Mouse (Mus musculus) heart, adult 11 months (tissue): ENCODE data around the gene Arrb1.

Experiments used
- DNase-seq: peaks from one replicate; pipeline ENCODE4 v3.0.0; 2022

The Arrb1 gene

GRCm38 (mm10) chr7:99538421-99538820 is 3.2 kb downstream of the Arrb1 start:
- DNase-seq = peak; percentile 90

GRCm38 (mm10) chr7:99539201-99539891 is 4.1 kb downstream of the Arrb1 start:
- DNase-seq = peak; percentile 99

- DNase-seq = peak; percentile 97
Observed at GRCm38 (mm10) chr7:99540016-99540415, 4.8 kb downstream of the Arrb1 start.

- DNase-seq = peak; percentile 94
Observed at GRCm38 (mm10) chr7:99541204-99541603, 5.9 kb downstream of the Arrb1 start.

- no peak for DNase-seq
Observed at GRCm38 (mm10) chr7:99544272-99544671, 9.0 kb downstream of the Arrb1 start.

GRCm38 (mm10) chr7:99545885-99546745 is 10.8 kb downstream of the Arrb1 start:
- DNase-seq = peak; percentile 99

- DNase-seq = peak; percentile 93
Observed at GRCm38 (mm10) chr7:99547584-99548487, 12.6 kb downstream of the Arrb1 start.

GRCm38 (mm10) chr7:99549668-99550067 is 14.4 kb downstream of the Arrb1 start:
- peak; percentile 94 for DNase-seq

- no peak for DNase-seq
Observed at GRCm38 (mm10) chr7:99551623-99552022, 16.4 kb downstream of the Arrb1 start.

GRCm38 (mm10) chr7:99553222-99553884 is 18.1 kb downstream of the Arrb1 start:
- no peak for DNase-seq

- no peak for DNase-seq
Observed at GRCm38 (mm10) chr7:99553885-99554269, 18.6 kb downstream of the Arrb1 start.

- peak; percentile 95 for DNase-seq
Observed at GRCm38 (mm10) chr7:99555862-99556261, 20.6 kb downstream of the Arrb1 start.

- no peak for DNase-seq
Observed at GRCm38 (mm10) chr7:99559091-99559490, 23.8 kb downstream of the Arrb1 start.

- DNase-seq = peak; percentile 95
Observed at GRCm38 (mm10) chr7:99562478-99562877, 27.2 kb downstream of the Arrb1 start.

GRCm38 (mm10) chr7:99563224-99563623 is 28.0 kb downstream of the Arrb1 start:
- no peak for DNase-seq

GRCm38 (mm10) chr7:99565325-99565881 is 30.1 kb downstream of the Arrb1 start:
- peak; percentile 93 for DNase-seq

- no peak for DNase-seq
Observed at GRCm38 (mm10) chr7:99570680-99571079, 35.4 kb downstream of the Arrb1 start.

- no peak for DNase-seq
Observed at GRCm38 (mm10) chr7:99572931-99573330, 37.7 kb downstream of the Arrb1 start.

- DNase-seq = no peak
Observed at GRCm38 (mm10) chr7:99573351-99573750, 38.1 kb downstream of the Arrb1 start.

GRCm38 (mm10) chr7:99578246-99578645 is 43.0 kb downstream of the Arrb1 start:
- no peak for DNase-seq

GRCm38 (mm10) chr7:99579491-99580190 is 44.4 kb downstream of the Arrb1 start:
- peak; percentile 92 for DNase-seq
